Mouse (Mus musculus): ENCODE measurements around the gene Col2a1.

GRCm38 (mm10) chr15:97944919-97945574 is 59.4 kb downstream of the Col2a1 start:
- TF ChIP-seq POLR2A (IDR thresholded peaks at IDR 0.05; ENCODE audit: low read depth, low read length), result no peak
- TF ChIP-seq CTCF (conservative IDR thresholded peaks at IDR 0.05; ENCODE audit: insufficient read depth, insufficient read length, low read depth, low read length), result no peak

Measured in kidney, adult 2 months (tissue).